Mouse (Mus musculus) layer of hippocampus, adult 6 months (tissue): ENCODE data around the gene Olfr584. TPM values are rescaled to one million over a fixed set of nuclear protein-coding genes. Genes with fewer than 3 reads are reported as not detected.

Source experiments
- long read RNA-seq, 2 experiments: library from polyadenylated mRNA; unstranded; transcript quantifications; one replicate each; pipeline ENCODE4 v2.0.0; 2019 to 2020
- polyA plus RNA-seq: library from polyadenylated mRNA; unstranded; fragments of <200 nt; fragmentation: Nextera tagmentation; gene quantifications from 2 replicates; pipeline ENCODE4 v1.2.3, GENCODE M21; 2021

Gene Olfr584
- polyA plus RNA-seq: not detected in 2 replicates
- long read RNA-seq, experiment 1: 0 reads
- long read RNA-seq, experiment 2: 0 reads

DNA sequence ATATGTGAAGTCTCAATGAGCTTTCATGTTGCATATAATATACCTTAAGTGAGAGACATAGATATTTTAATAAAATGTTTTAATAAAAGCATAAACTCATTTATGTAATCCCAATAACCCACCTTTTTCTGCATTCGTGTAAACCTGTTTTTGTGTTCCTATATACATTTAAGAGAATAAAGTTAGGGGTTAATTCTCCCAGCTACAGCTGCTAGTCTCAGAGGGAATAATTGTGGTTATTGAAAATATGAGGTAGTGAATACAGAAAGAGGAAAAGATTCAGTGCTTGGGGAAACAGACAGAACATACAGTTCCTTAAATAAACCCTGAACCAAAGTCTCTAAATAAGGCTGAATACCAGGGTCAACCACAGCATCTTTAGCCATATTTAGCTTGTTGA lies at the start of gene Olfr584:
Gene Olfr584 (plus strand): TSS at position 301 of the 400 bp plus-strand sequence.

GRCm38 (mm10) chr7:103037724-103038123 lies 44.0 kb upstream of the Olfr584 start, which contains the start of gene Olfr582:
Gene Olfr582 (plus strand): TSS chr7:103038024.

GRCm38 (mm10) chr7:103051000-103051399 lies 30.7 kb upstream of the Olfr584 start, which contains the start of gene Olfr583:
Gene Olfr583 (plus strand): TSS chr7:103051300.

GRCm38 (mm10) chr7:103097420-103097819 lies 15.7 kb downstream of the Olfr584 start, which contains the start of gene Olfr585:
Gene Olfr585 (plus strand): TSS chr7:103097720.

DNA sequence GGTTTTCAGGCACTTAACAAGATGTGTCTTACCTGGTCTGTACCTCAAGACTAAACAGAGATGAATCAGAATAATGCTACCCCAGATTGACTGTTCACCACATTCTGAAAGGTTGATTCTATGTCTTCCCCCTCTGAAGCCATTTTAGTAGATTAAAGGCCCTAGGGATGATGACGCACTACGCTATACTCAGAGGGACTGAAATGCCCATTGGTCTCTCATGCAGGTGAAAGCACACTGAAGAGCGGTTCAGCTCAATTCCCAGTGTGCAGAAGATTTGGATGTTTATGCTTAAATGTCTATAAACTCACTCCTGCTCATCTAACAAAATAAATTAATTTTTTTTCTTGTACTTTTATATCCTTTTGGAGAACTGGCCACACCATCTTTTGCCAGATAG lies 43.9 kb downstream of the Olfr584 start, which contains the start of gene Olfr586:
Gene Olfr586 (minus strand): TSS at position 101 of the 400 bp plus-strand sequence.

Other genes starting within 250 kb of the Olfr584 start
- gene Olfr566, start 223.1 kb upstream of the Olfr584 start, polyA plus RNA-seq: not detected in 2 replicates
- not detected in 2 replicates for gene Olfr568, start 204.8 kb upstream of the Olfr584 start, polyA plus RNA-seq
- not detected in 2 replicates for gene Olfr569, start 191.0 kb upstream of the Olfr584 start, polyA plus RNA-seq
- 0.23 TPM in 1 of 2 replicates, not detected in the other for gene Olfr570, start 187.3 kb upstream of the Olfr584 start, polyA plus RNA-seq
- gene Olfr571, start 164.3 kb upstream of the Olfr584 start, polyA plus RNA-seq: not detected in 2 replicates
- not detected in 2 replicates for gene Olfr572, start 157.5 kb upstream of the Olfr584 start, polyA plus RNA-seq
- gene Olfr573-ps1, start 139.3 kb upstream of the Olfr584 start, polyA plus RNA-seq: not detected in 2 replicates
- gene Olfr574, start 133.4 kb upstream of the Olfr584 start, polyA plus RNA-seq: not detected in 2 replicates
- not detected in 2 replicates for gene Olfr575, start 123.1 kb upstream of the Olfr584 start, polyA plus RNA-seq
- gene Olfr576, start 119.2 kb upstream of the Olfr584 start, polyA plus RNA-seq: not detected in 2 replicates
- not detected in 2 replicates for gene Olfr577, start 105.9 kb upstream of the Olfr584 start, polyA plus RNA-seq
- not detected in 2 replicates for gene Olfr578, start 92.6 kb upstream of the Olfr584 start, polyA plus RNA-seq
- not detected in 2 replicates for gene Olfr582, start 43.9 kb upstream of the Olfr584 start, polyA plus RNA-seq
- gene Olfr583, start 30.6 kb upstream of the Olfr584 start, polyA plus RNA-seq: not detected in 2 replicates
- not detected in 2 replicates for gene Olfr585, start 15.8 kb downstream of the Olfr584 start, polyA plus RNA-seq
- gene Olfr586, start 43.8 kb downstream of the Olfr584 start, polyA plus RNA-seq: not detected in 2 replicates
- gene Olfr588-ps1, start 59.0 kb downstream of the Olfr584 start, polyA plus RNA-seq: not detected in 2 replicates
- gene Olfr589, start 74.5 kb downstream of the Olfr584 start, polyA plus RNA-seq: not detected in 2 replicates
- not detected in 2 replicates for gene Olfr591, start 96.5 kb downstream of the Olfr584 start, polyA plus RNA-seq
- not detected in 2 replicates for gene Olfr592, start 102.9 kb downstream of the Olfr584 start, polyA plus RNA-seq
- not detected in 2 replicates for gene Olfr593, start 130.0 kb downstream of the Olfr584 start, polyA plus RNA-seq
- gene Olfr594, start 135.1 kb downstream of the Olfr584 start, polyA plus RNA-seq: not detected in 2 replicates
- not detected in 2 replicates for gene Usp17ld, start 170.6 kb downstream of the Olfr584 start, polyA plus RNA-seq
- gene Olfr596, start 223.8 kb downstream of the Olfr584 start, polyA plus RNA-seq: not detected in 2 replicates
- gene Olfr597, start 234.4 kb downstream of the Olfr584 start, polyA plus RNA-seq: not detected in 2 replicates
- gene Olfr598, start 241.7 kb downstream of the Olfr584 start, polyA plus RNA-seq: not detected in 2 replicates